ENCODE assay signal across 16 mouse cellular contexts in genomic region chr11:77428446-77428845, GRCm38 (mm10). TPM values are rescaled to one million over a fixed set of nuclear protein-coding genes. Genes with fewer than 3 reads are reported as not detected.
"Had no signal": no experiment of that assay in that cellular context is flagged by ENCODE, and none has a peak within 500 bp of the region (broad histone marks: within the 10 kb centered on the region; RNA-seq: fewer than 3 reads in every experiment).

No protein-coding gene starts in this region.

- ATAC-seq: midbrain, embryonic 16.5 days had no signal

- H3K27ac ChIP-seq: kidney, embryonic 15.5 days; limb, embryonic 13.5 days; liver, embryonic 14.5 days; midbrain, embryonic 12.5 days; neural tube, embryonic 13.5 days had no signal

- DNase-seq: kidney, postnatal 14 days; left cerebral cortex, postnatal 4 days; lung, adult 18-20 months; lung, postnatal 10 days; retina, postnatal 1 day; right cerebral cortex, postnatal 4 days; spleen, adult 18-20 months; thymus, postnatal 36 days had no signal

- H3K4me3 ChIP-seq: kidney, embryonic 15.5 days; limb, embryonic 13.5 days; midbrain, embryonic 12.5 days; neural tube, embryonic 13.5 days had no signal

- H3K9ac ChIP-seq: kidney, embryonic 15.5 days; limb, embryonic 13.5 days; liver, embryonic 14.5 days; midbrain, embryonic 12.5 days; neural tube, embryonic 13.5 days had no signal

- H3K4me1 ChIP-seq: kidney, embryonic 15.5 days; limb, embryonic 13.5 days; midbrain, embryonic 12.5 days; neural tube, embryonic 13.5 days had no signal

- H3K9me3 ChIP-seq: kidney, embryonic 15.5 days; limb, embryonic 13.5 days; midbrain, embryonic 12.5 days; neural tube, embryonic 13.5 days had no signal

- H3K27me3 ChIP-seq: kidney, embryonic 15.5 days; limb, embryonic 13.5 days; midbrain, embryonic 12.5 days; neural tube, embryonic 13.5 days had no signal

- H3K4me2 ChIP-seq: kidney, embryonic 15.5 days; limb, embryonic 13.5 days; midbrain, embryonic 12.5 days; neural tube, embryonic 13.5 days had no signal

RNA-seq across cellular contexts. Expression of gene Coro6, which starts 33.8 kb away (rescaled TPM):
- total RNA-seq: megakaryocyte-erythroid progenitor cell, adult 5-6 weeks had no signal
- polyA plus RNA-seq: thymus, postnatal 0 days had no signal
